Mouse (Mus musculus): ENCODE data around the gene Olfr1134. TPM values are rescaled to one million over a fixed set of nuclear protein-coding genes. Genes with fewer than 3 reads are reported as not detected.
"Not testable (repeated sequence)": the region's sequence is repeated elsewhere in the genome, so short reads cannot be mapped to it uniquely, and the experiment has no call there.

Gene Olfr1134
- not detected in 2 replicates for total RNA-seq (2014; fragmentation: Nextera tagmentation)
- not detected in 2 replicates for total RNA-seq (2017)

GRCm38 (mm10) chr2:87658360-87658759 lies at the start of gene Olfr1134:
Olfr1134 (minus strand) TSS chr2:87658460.
- no peak for ATAC-seq (replicated peaks; ENCODE audit: poor library complexity, severe bottlenecking)

DNA sequence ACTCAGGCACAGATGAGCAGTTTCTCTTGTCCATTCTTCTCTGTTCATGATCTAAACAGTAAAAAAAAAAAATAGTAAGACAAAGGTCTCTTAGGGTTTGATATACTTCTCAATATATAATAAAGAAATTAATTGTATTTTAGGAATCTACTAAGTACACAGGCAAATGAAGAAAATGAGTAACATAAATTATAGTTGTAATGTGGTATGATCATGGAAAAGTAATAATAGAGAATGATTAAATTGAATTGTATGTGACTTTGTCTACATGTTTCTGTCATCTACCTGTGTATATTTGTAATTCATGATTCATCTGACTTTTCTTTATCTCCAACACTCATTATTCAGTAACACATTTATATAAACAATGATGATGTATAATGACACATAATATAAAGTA lies 35.6 kb upstream of the Olfr1134 start, which contains the start of gene Olfr1136:
TSS of gene Olfr1136 (minus strand) at position 101 of the 400 bp plus-strand sequence.
- no peak for ATAC-seq (replicated peaks; ENCODE audit: poor library complexity, severe bottlenecking)

DNA sequence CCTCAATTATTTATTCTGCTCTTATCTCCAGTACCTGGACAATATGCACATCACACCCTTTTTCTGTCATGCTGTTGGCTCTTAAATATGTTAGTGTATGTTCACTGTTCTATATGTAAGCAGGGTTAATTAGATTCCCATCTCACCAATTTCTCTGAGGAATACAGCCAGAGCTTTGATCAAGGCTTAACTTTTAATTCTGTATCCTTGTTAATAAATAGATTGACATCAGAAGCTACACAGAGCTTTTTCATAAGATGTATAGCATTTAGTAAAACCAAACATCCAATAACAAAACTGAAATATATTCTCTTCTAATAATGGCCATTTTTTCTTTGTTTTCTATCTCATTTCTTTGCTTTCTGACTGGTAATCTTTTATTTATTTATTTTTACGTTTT lies 15.3 kb upstream of the Olfr1134 start, which contains the start of gene Olfr1135:
TSS of gene Olfr1135 (minus strand) at position 101 of the 400 bp plus-strand sequence.
- no peak for ATAC-seq (replicated peaks; ENCODE audit: poor library complexity, severe bottlenecking)

- ATAC-seq (replicated peaks; ENCODE audit: poor library complexity, severe bottlenecking) = no peak
Measured at GRCm38 (mm10) chr2:87647274-87647673, 11.0 kb downstream of the Olfr1134 start, which contains the start of gene Olfr1133. Olfr1133 (minus strand) TSS chr2:87647374.

GRCm38 (mm10) chr2:87642441-87642840 lies 15.8 kb downstream of the Olfr1134 start:
- no peak for ATAC-seq (replicated peaks; ENCODE audit: poor library complexity, severe bottlenecking)

GRCm38 (mm10) chr2:87637435-87637834 lies 20.8 kb downstream of the Olfr1134 start, which contains the start of gene Olfr1132:
Olfr1132 (minus strand) TSS chr2:87637535.
- no peak for ATAC-seq (replicated peaks; ENCODE audit: poor library complexity, severe bottlenecking)

DNA sequence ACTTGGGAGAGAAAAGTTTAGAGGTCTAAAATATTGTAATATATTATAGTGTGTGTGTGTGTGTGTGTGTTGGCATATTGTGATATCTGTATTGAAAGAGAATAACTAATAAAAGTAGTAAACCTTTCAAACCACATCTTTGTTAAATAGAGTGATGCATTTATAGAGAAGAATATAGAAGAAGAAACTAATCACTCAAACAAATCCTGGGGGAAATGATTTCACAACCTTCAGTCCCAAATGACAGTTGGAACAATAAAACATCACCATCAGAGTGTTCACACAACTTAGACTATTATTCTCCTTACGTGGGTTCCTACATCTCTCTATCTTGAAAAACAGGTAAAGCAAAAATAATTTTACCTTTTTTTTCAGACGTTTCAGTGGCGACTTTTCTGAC lies 31.5 kb downstream of the Olfr1134 start, which contains the start of gene Olfr1131:
TSS of gene Olfr1131 (plus strand) at position 301 of the 400 bp plus-strand sequence.
- ATAC-seq (replicated peaks; ENCODE audit: poor library complexity, severe bottlenecking) = no peak

- not testable (repeated sequence) for ATAC-seq (replicated peaks; ENCODE audit: poor library complexity, severe bottlenecking)
Measured at GRCm38 (mm10) chr2:87605912-87606311, 52.3 kb downstream of the Olfr1134 start, which contains the start of gene Olfr1130. Olfr1130 (plus strand) TSS chr2:87606212.

Other genes starting within 250 kb of the Olfr1134 start
- gene Olfr1123, start 241.8 kb downstream of the Olfr1134 start, total RNA-seq (2014; fragmentation: Nextera tagmentation) = not detected in 2 replicates
- gene Olfr1123, start 241.8 kb downstream of the Olfr1134 start, total RNA-seq (2017) = not detected in 2 replicates
- not detected in 2 replicates for gene Olfr1124, start 228.2 kb downstream of the Olfr1134 start, total RNA-seq (2014; fragmentation: Nextera tagmentation)
- gene Olfr1124, start 228.2 kb downstream of the Olfr1134 start, total RNA-seq (2017) = not detected in 2 replicates
- not detected in 2 replicates for gene Olfr1126, start 204.5 kb downstream of the Olfr1134 start, total RNA-seq (2014; fragmentation: Nextera tagmentation)
- not detected in 2 replicates for gene Olfr1126, start 204.5 kb downstream of the Olfr1134 start, total RNA-seq (2017)
- not detected in 2 replicates for gene Pramel7, start 161.4 kb downstream of the Olfr1134 start, total RNA-seq (2014; fragmentation: Nextera tagmentation)
- not detected in 2 replicates for gene Pramel7, start 161.4 kb downstream of the Olfr1134 start, total RNA-seq (2017)
- gene Pramel6, start 151.9 kb downstream of the Olfr1134 start, total RNA-seq (2014; fragmentation: Nextera tagmentation) = not detected in 2 replicates
- gene Pramel6, start 151.9 kb downstream of the Olfr1134 start, total RNA-seq (2017) = not detected in 2 replicates
- gene Olfr153, start 126.7 kb downstream of the Olfr1134 start, total RNA-seq (2014; fragmentation: Nextera tagmentation) = not detected in 2 replicates
- not detected in 2 replicates for gene Olfr153, start 126.7 kb downstream of the Olfr1134 start, total RNA-seq (2017)
- gene Olfr1128, start 112.9 kb downstream of the Olfr1134 start, total RNA-seq (2014; fragmentation: Nextera tagmentation) = not detected in 2 replicates
- not detected in 2 replicates for gene Olfr1128, start 112.9 kb downstream of the Olfr1134 start, total RNA-seq (2017)
- not detected in 2 replicates for gene Olfr1129, start 84.6 kb downstream of the Olfr1134 start, total RNA-seq (2014; fragmentation: Nextera tagmentation)
- gene Olfr1129, start 84.6 kb downstream of the Olfr1134 start, total RNA-seq (2017) = not detected in 2 replicates
- gene Olfr1130, start 52.2 kb downstream of the Olfr1134 start, total RNA-seq (2014; fragmentation: Nextera tagmentation) = not detected in 2 replicates
- gene Olfr1130, start 52.2 kb downstream of the Olfr1134 start, total RNA-seq (2017) = not detected in 2 replicates
- not detected in 2 replicates for gene Olfr1131, start 31.4 kb downstream of the Olfr1134 start, total RNA-seq (2014; fragmentation: Nextera tagmentation)
- not detected in 2 replicates for gene Olfr1131, start 31.4 kb downstream of the Olfr1134 start, total RNA-seq (2017)
- not detected in 2 replicates for gene Olfr1132, start 20.9 kb downstream of the Olfr1134 start, total RNA-seq (2014; fragmentation: Nextera tagmentation)
- gene Olfr1132, start 20.9 kb downstream of the Olfr1134 start, total RNA-seq (2017) = not detected in 2 replicates
- gene Olfr1133, start 11.1 kb downstream of the Olfr1134 start, total RNA-seq (2014; fragmentation: Nextera tagmentation) = not detected in 2 replicates
- not detected in 2 replicates for gene Olfr1133, start 11.1 kb downstream of the Olfr1134 start, total RNA-seq (2017)
- not detected in 2 replicates for gene Olfr1135, start 15.2 kb upstream of the Olfr1134 start, total RNA-seq (2014; fragmentation: Nextera tagmentation)
- gene Olfr1135, start 15.2 kb upstream of the Olfr1134 start, total RNA-seq (2017) = not detected in 2 replicates
- not detected in 2 replicates for gene Olfr1136, start 35.5 kb upstream of the Olfr1134 start, total RNA-seq (2014; fragmentation: Nextera tagmentation)
- gene Olfr1136, start 35.5 kb upstream of the Olfr1134 start, total RNA-seq (2017) = not detected in 2 replicates
- gene Olfr1137, start 54.7 kb upstream of the Olfr1134 start, total RNA-seq (2014; fragmentation: Nextera tagmentation) = not detected in 2 replicates
- gene Olfr1137, start 54.7 kb upstream of the Olfr1134 start, total RNA-seq (2017) = not detected in 2 replicates
- not detected in 2 replicates for gene Olfr1138, start 81.5 kb upstream of the Olfr1134 start, total RNA-seq (2014; fragmentation: Nextera tagmentation)
- not detected in 2 replicates for gene Olfr1138, start 81.5 kb upstream of the Olfr1134 start, total RNA-seq (2017)
- not detected in 2 replicates for gene Olfr1140, start 85.3 kb upstream of the Olfr1134 start, total RNA-seq (2014; fragmentation: Nextera tagmentation)
- not detected in 2 replicates for gene Olfr1140, start 85.3 kb upstream of the Olfr1134 start, total RNA-seq (2017)
- not detected in 2 replicates for gene Olfr1141, start 95.5 kb upstream of the Olfr1134 start, total RNA-seq (2014; fragmentation: Nextera tagmentation)
- gene Olfr1141, start 95.5 kb upstream of the Olfr1134 start, total RNA-seq (2017) = not detected in 2 replicates
- gene Olfr152, start 121.0 kb upstream of the Olfr1134 start, total RNA-seq (2014; fragmentation: Nextera tagmentation) = not detected in 2 replicates
- gene Olfr152, start 121.0 kb upstream of the Olfr1134 start, total RNA-seq (2017) = not detected in 2 replicates
- not detected in 2 replicates for gene Olfr1143, start 142.1 kb upstream of the Olfr1134 start, total RNA-seq (2014; fragmentation: Nextera tagmentation)
- not detected in 2 replicates for gene Olfr1143, start 142.1 kb upstream of the Olfr1134 start, total RNA-seq (2017)
- gene Olfr1145, start 151.4 kb upstream of the Olfr1134 start, total RNA-seq (2014; fragmentation: Nextera tagmentation) = not detected in 2 replicates
- gene Olfr1145, start 151.4 kb upstream of the Olfr1134 start, total RNA-seq (2017) = not detected in 2 replicates
- not detected in 2 replicates for gene Olfr1148, start 172.1 kb upstream of the Olfr1134 start, total RNA-seq (2014; fragmentation: Nextera tagmentation)
- not detected in 2 replicates for gene Olfr1148, start 172.1 kb upstream of the Olfr1134 start, total RNA-seq (2017)
- gene Olfr1150-ps1, start 185.5 kb upstream of the Olfr1134 start, total RNA-seq (2014; fragmentation: Nextera tagmentation) = not detected in 2 replicates
- gene Olfr1150-ps1, start 185.5 kb upstream of the Olfr1134 start, total RNA-seq (2017) = not detected in 2 replicates
- gene Olfr1151, start 197.4 kb upstream of the Olfr1134 start, total RNA-seq (2014; fragmentation: Nextera tagmentation) = not detected in 2 replicates
- gene Olfr1151, start 197.4 kb upstream of the Olfr1134 start, total RNA-seq (2017) = not detected in 2 replicates
- gene Olfr1152, start 208.0 kb upstream of the Olfr1134 start, total RNA-seq (2014; fragmentation: Nextera tagmentation) = not detected in 2 replicates
- not detected in 2 replicates for gene Olfr1152, start 208.0 kb upstream of the Olfr1134 start, total RNA-seq (2017)
- not detected in 2 replicates for gene Olfr1153, start 236.5 kb upstream of the Olfr1134 start, total RNA-seq (2014; fragmentation: Nextera tagmentation)
- gene Olfr1153, start 236.5 kb upstream of the Olfr1134 start, total RNA-seq (2017) = not detected in 2 replicates
- not detected in 2 replicates for gene Olfr1154, start 246.7 kb upstream of the Olfr1134 start, total RNA-seq (2014; fragmentation: Nextera tagmentation)
- gene Olfr1154, start 246.7 kb upstream of the Olfr1134 start, total RNA-seq (2017) = not detected in 2 replicates

All from granulocyte monocyte progenitor cell, adult 5-6 weeks (primary cell).